Mouse (Mus musculus) G1E (cell line): ENCODE results near the gene Rgs3.

ENCODE experiments used
- CTCF ChIP-seq: IDR thresholded peaks from 2 replicates; pipeline ENCODE4 v1.5.1; 2012; ENCODE audit warnings: low read depth, low read length, inconsistent platforms, mixed read lengths
- GATA1 ChIP-seq: IDR thresholded peaks from 2 replicates; pipeline ENCODE4 v1.6.1; 2012; ENCODE audit warnings: borderline replicate concordance, low read length, inconsistent platforms, mixed read lengths
- GATA2 ChIP-seq: IDR thresholded peaks from 2 replicates; pipeline ENCODE4 v1.6.1; 2012; ENCODE audit warnings: low read depth, low read length, inconsistent platforms, borderline replicate concordance
- POLR2AphosphoS5 ChIP-seq: IDR thresholded peaks from 2 replicates; pipeline ENCODE4 v1.6.1; 2012; ENCODE audit warnings: low read depth, low read length, inconsistent platforms; ENCODE audit not compliant: insufficient replicate concordance
- TAL1 ChIP-seq: conservative IDR thresholded peaks from 2 replicates; pipeline ENCODE4 v1.6.1; 2012; ENCODE audit warnings: low read depth, low read length, inconsistent platforms, mixed read lengths

DNA sequence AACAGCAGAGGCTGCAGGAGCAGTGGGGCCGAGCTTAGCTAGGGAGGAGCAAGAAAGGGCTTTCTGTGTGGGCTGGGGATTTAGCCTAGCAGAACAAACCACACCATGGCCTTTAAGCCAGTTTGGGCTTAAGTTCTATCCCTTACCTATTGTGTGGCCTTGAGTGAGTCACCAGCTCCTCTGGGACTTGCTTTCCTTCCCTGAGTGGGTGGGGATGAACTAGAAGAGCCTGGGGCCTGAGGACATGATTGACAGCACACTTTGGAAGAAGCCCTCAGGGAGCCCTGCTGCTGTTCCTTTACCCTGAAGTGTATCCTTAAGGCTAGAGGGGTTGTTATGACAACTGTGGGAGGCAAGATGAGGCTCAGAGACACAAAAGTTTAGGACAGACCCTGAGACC is 132.0 kb downstream of the Rgs3 start:
- TF ChIP-seq POLR2AphosphoS5 (no peak), CTCF (no peak), GATA1 (no peak), TAL1 (no peak), GATA2 (no peak)
